Mouse (Mus musculus): ENCODE measurements around the gene RPS10-NUDT3. TPM values are rescaled to one million over a fixed set of nuclear protein-coding genes. Genes with fewer than 3 reads are reported as not detected.

Gene RPS10-NUDT3
- polyA plus RNA-seq, 1 experiment from 2014 or later: not detected

DNA sequence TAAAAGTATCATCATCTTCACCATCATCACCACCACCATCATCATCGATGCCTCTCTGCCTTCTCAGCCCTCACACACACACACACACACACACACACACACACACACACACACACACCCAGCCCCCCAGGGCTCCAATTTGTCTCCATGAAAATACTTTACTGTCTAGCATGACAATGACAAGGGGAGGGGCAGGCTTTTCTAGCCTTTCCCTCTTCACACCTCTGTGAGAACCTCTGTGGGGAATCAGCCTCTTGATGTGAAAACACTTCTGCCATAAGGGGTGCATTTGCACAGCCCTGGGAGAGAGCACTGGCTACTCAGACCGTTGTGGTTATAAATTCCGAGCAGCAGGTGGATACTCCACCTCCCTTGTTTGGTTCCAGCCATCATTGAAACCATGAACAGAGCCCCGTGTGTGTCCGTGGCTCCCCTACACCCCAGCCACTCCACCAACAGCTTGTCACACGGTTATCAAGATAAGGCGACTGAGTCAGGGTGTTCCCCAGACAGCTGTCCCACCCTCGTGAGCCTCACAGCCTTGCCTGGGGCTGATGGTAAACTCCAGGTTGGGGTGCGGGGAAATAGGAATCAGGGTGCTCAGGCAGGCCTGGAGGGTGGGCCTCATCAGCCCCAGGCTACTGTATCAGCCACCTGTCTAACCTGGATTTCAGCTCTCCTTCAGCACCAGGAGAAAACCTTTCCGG is 18.4 kb upstream of the RPS10-NUDT3 start:
- WGBS: 50% methylated on average over 10 of the region's 10 CpGs
- Histone ChIP-seq H3K9me3 (replicated peaks; ENCODE audit: low read length) (no peaks in the 10 kb centered on the region), H3K4me3 (replicated peaks; ENCODE audit: low read depth, low read length) (no peak overlapping the region), H3K9ac (ENCODE audit: low read depth, low read length) (no peak overlapping the region), H3K4me1 (replicated peaks; ENCODE audit: insufficient read depth, low read length) (0 out of 2 replicates have a peak, but pooled peaks cover 2% of the 10 kb centered on the region), H3K27ac (no peak overlapping the region), H3K36me3 (ENCODE audit: insufficient read depth, low read length) (no peaks in the 10 kb centered on the region), H3K4me2 (ENCODE audit: low read length) (no peak overlapping the region), H3K27me3 (ENCODE audit: insufficient read depth, low read length) (peaks cover 21% of the 10 kb centered on the region; the same call in 1 of the 2 replicates)
- DNase-seq (ENCODE audit: low spot score) (no peak), ATAC-seq (replicated peaks; ENCODE audit: low FRiP score, low read depth) (no peak)
- no peak for TF ChIP-seq CTCF (IDR thresholded peaks at IDR 0.05; ENCODE audit: low read depth)

DNA sequence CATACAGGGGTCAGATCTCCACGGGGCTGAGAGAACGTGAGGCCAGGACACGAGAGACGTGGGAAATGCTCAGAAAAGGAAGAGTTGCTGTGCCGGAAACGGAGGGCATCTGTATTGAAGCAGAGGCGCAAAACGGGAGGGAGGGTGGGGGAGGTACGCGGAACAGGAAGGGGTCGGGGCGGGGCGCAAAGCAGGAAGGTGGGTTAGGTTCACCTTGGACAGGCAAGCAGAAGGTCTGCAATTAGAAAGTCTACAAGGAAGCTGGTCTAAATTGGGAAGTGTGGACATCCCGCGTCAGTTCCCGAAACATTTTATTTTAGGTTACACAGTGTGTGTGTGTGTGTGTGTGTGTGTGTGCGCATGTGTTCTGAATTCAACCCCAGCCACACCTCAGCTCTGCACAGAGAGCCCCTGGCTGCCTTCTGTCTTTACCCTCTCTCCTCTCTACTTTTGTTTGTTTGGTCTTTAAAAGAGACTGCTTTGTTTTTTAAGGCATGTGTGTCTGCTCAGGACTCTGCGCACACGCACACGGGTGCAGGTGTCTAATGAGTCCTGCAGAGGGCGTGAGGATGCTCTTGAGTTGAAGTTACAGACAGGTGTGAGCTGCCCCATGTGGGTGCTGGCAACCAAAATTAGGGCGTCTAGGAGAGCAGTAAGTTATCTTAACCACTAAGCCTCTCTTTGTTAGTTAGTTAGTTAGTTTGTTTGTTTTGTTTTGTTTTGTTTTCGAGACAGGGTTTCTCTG is 17.2 kb upstream of the RPS10-NUDT3 start:
- ATAC-seq (replicated peaks; ENCODE audit: low FRiP score, low read depth): no peak
- Histone ChIP-seq H3K4me2 (ENCODE audit: low read length) (no peak overlapping the region), H3K9ac (ENCODE audit: low read depth, low read length) (no peak overlapping the region), H3K27me3 (ENCODE audit: insufficient read depth, low read length) (peaks cover 19% of the 10 kb centered on the region; the same call in 1 of the 2 replicates), H3K9me3 (replicated peaks; ENCODE audit: low read length) (no peaks in the 10 kb centered on the region), H3K4me3 (replicated peaks; ENCODE audit: low read depth, low read length) (no peak overlapping the region), H3K4me1 (replicated peaks; ENCODE audit: insufficient read depth, low read length) (0 out of 2 replicates have a peak, but pooled peaks cover 2% of the 10 kb centered on the region), H3K27ac (no peak overlapping the region), H3K36me3 (ENCODE audit: insufficient read depth, low read length) (no peaks in the 10 kb centered on the region)
- DNase-seq (ENCODE audit: low spot score): no peak
- WGBS: 77% methylated on average over 23 of the region's 23 CpGs
- no peak for TF ChIP-seq CTCF (IDR thresholded peaks at IDR 0.05; ENCODE audit: low read depth)

DNA sequence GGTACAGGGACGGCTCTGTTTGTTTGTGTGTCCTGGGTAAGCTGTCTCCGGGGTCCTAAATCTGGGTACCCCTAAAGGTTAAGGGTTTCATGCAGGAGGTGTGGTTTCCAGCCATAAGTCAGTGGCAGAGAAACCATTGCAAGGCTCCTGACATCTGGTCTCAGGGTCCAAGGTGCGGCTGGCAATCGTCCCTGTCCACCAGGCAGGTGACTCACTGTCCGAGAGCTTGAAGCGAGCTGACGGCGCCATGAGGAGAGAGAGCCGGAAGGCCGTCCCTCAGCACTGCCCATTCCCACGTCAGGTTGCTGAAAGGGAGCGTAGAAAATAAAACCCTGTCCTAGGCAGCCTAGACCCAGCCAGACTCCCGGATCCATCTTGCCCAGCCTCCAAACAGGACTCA is 15.6 kb upstream of the RPS10-NUDT3 start:
- Histone ChIP-seq H3K36me3 (ENCODE audit: insufficient read depth, low read length) (no peaks in the 10 kb centered on the region), H3K9me3 (replicated peaks; ENCODE audit: low read length) (no peaks in the 10 kb centered on the region), H3K4me2 (ENCODE audit: low read length) (no peak overlapping the region), H3K27me3 (ENCODE audit: insufficient read depth, low read length) (peaks cover 10% of the 10 kb centered on the region; the same call in 1 of the 2 replicates), H3K4me1 (replicated peaks; ENCODE audit: insufficient read depth, low read length) (0 out of 2 replicates have a peak, but pooled peaks cover under 1% of the 10 kb centered on the region), H3K27ac (no peak overlapping the region), H3K4me3 (replicated peaks; ENCODE audit: low read depth, low read length) (no peak overlapping the region), H3K9ac (ENCODE audit: low read depth, low read length) (no peak overlapping the region)
- ATAC-seq (replicated peaks; ENCODE audit: low FRiP score, low read depth) (peak; percentile 66; the same call in 1 of the 2 replicates), DNase-seq (ENCODE audit: low spot score) (no peak)
- no peak for TF ChIP-seq CTCF (IDR thresholded peaks at IDR 0.05; ENCODE audit: low read depth)
- 73% methylated on average over 13 of the region's 13 CpGs for WGBS

DNA sequence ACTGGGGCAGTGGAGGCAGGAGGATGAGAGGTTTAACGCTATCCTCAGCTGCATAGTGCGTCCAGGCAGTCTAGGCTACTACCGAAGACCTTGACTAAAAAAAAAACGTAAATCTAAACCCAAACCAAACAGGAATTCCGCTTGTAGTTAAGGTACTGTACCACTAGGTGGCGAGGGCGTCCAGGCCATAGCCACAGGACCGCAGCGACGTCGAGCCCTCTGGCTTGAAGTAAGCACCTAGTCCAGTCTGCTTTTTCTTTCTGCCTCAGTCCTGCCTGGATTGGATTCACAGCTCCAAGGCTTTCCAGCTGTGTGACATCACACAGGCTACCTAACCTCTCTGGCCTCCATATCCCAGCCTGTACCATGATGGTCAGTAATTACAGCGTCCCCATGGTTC is 15.1 kb upstream of the RPS10-NUDT3 start:
- Histone ChIP-seq H3K36me3 (ENCODE audit: insufficient read depth, low read length) (no peaks in the 10 kb centered on the region), H3K27me3 (ENCODE audit: insufficient read depth, low read length) (peaks cover 5% of the 10 kb centered on the region; the same call in 1 of the 2 replicates), H3K4me2 (ENCODE audit: low read length) (no peak overlapping the region), H3K27ac (no peak overlapping the region), H3K4me3 (replicated peaks; ENCODE audit: low read depth, low read length) (no peak overlapping the region), H3K9ac (ENCODE audit: low read depth, low read length) (no peak overlapping the region), H3K4me1 (replicated peaks; ENCODE audit: insufficient read depth, low read length) (no peaks in the 10 kb centered on the region), H3K9me3 (replicated peaks; ENCODE audit: low read length) (no peaks in the 10 kb centered on the region)
- DNase-seq (ENCODE audit: low spot score): peak; percentile 65
- TF ChIP-seq CTCF (IDR thresholded peaks at IDR 0.05; ENCODE audit: low read depth): peak; percentile 80
- WGBS: 7% methylated on average over 12 of the region's 12 CpGs
- peak; percentile 71 for ATAC-seq (replicated peaks; ENCODE audit: low FRiP score, low read depth)

DNA sequence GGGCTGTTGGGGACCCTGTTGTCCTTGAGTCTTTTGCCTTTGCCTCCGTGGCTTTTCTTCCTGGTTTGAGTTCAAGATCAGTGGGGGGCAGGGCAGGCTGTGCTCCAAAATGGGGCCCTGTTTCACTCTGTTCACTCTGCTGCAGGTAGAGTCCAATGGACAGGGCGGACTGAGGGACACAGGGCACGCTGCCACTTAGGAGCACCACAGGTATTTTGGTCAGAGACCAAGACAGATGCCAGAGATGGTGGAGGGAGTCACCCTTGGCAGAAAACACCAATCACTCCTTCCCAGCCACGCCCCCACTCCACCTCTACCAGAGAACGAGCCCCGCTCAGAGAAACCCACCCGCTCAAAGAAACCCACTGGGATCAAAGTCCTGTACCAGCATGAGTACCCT is 10.8 kb upstream of the RPS10-NUDT3 start:
- DNase-seq (ENCODE audit: low spot score) (no peak), ATAC-seq (replicated peaks; ENCODE audit: low FRiP score, low read depth) (no peak)
- Histone ChIP-seq H3K4me1 (replicated peaks; ENCODE audit: insufficient read depth, low read length) (no peaks in the 10 kb centered on the region), H3K27ac (no peak overlapping the region), H3K9ac (ENCODE audit: low read depth, low read length) (no peak overlapping the region), H3K36me3 (ENCODE audit: insufficient read depth, low read length) (no peaks in the 10 kb centered on the region), H3K4me2 (ENCODE audit: low read length) (no peak overlapping the region), H3K27me3 (ENCODE audit: insufficient read depth, low read length) (no peaks in the 10 kb centered on the region), H3K9me3 (replicated peaks; ENCODE audit: low read length) (no peaks in the 10 kb centered on the region), H3K4me3 (replicated peaks; ENCODE audit: low read depth, low read length) (no peak overlapping the region)
- 26% methylated on average over 7 of the region's 7 CpGs for WGBS
- TF ChIP-seq CTCF (IDR thresholded peaks at IDR 0.05; ENCODE audit: low read depth): no peak

DNA sequence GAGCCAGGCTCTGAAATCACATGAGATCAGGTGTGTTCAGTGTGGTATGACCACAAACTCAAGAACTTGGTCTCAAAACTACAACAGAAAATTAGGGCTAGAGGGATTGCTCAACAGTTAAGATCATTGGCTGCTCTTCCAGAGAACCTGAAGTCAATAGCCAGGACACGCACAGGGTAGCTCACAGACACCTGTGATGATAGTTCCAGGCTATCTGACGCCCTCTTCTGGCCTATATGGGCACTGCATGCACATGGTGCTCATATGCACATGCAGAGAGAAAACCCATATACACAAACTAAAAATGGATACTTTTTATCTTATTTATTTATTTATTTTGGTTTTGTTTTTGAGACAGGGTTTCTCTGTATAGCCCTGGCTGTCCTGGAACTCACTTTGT is 9.6 kb upstream of the RPS10-NUDT3 start:
- 60% methylated on average over 2 of the region's 2 CpGs for WGBS
- Histone ChIP-seq H3K9ac (ENCODE audit: low read depth, low read length) (no peak overlapping the region), H3K27me3 (ENCODE audit: insufficient read depth, low read length) (no peaks in the 10 kb centered on the region), H3K36me3 (ENCODE audit: insufficient read depth, low read length) (no peaks in the 10 kb centered on the region), H3K9me3 (replicated peaks; ENCODE audit: low read length) (no peaks in the 10 kb centered on the region), H3K4me2 (ENCODE audit: low read length) (no peak overlapping the region), H3K4me1 (replicated peaks; ENCODE audit: insufficient read depth, low read length) (no peaks in the 10 kb centered on the region), H3K27ac (no peak overlapping the region), H3K4me3 (replicated peaks; ENCODE audit: low read depth, low read length) (no peak overlapping the region)
- DNase-seq (ENCODE audit: low spot score): no peak
- peak; percentile 31; the same call in 1 of the 2 replicates for TF ChIP-seq CTCF (IDR thresholded peaks at IDR 0.05; ENCODE audit: low read depth)
- ATAC-seq (replicated peaks; ENCODE audit: low FRiP score, low read depth): no peak
